Mouse (Mus musculus): Measurements from ENCODE around the gene Agap1. TPM values are rescaled to one million over a fixed set of nuclear protein-coding genes. Genes with fewer than 3 reads are reported as not detected.

Gene Agap1
- polyA plus RNA-seq, 1 experiment from 2014 or later: 7.6 TPM

GRCm38 (mm10) chr1:89453666-89454065, 940 bp upstream of the Agap1 start:
- 29% methylated on average over 6 of the region's 6 CpGs for WGBS
- peaks cover 6% of the 10 kb centered on the region for H3K9me3 ChIP-seq (ENCODE audit: control insufficient read depth, low read length)
- peaks cover 7% of the 10 kb centered on the region for H3K36me3 ChIP-seq (ENCODE audit: control insufficient read depth, insufficient read depth, low read length)
- peak overlapping the region; percentile 76 for H3K9ac ChIP-seq (ENCODE audit: low read length)
- H3K4me2 ChIP-seq (ENCODE audit: low read depth, low read length): peak overlapping the region; percentile 93
- no peaks in the 10 kb centered on the region for H3K27me3 ChIP-seq (ENCODE audit: control insufficient read depth, insufficient read depth, low read depth, low read length)
- ATAC-seq (ENCODE audit: low read depth): no peak
- H3K4me1 ChIP-seq (replicated peaks; ENCODE audit: control insufficient read depth, insufficient read depth, low read length): peaks cover 17% of the 10 kb centered on the region
- peak overlapping the region; percentile 88 for H3K4me3 ChIP-seq (ENCODE audit: low read length)
- peak overlapping the region; percentile 23; the same call in 1 of the 2 replicates for H3K27ac ChIP-seq (ENCODE audit: low read length)

- ATAC-seq (ENCODE audit: low read depth): no peak
- Histone ChIP-seq H3K4me1 (replicated peaks; ENCODE audit: control insufficient read depth, insufficient read depth, low read length) (peaks cover 17% of the 10 kb centered on the region), H3K27me3 (ENCODE audit: control insufficient read depth, insufficient read depth, low read depth, low read length) (no peaks in the 10 kb centered on the region), H3K9me3 (ENCODE audit: control insufficient read depth, low read length) (peaks cover 7% of the 10 kb centered on the region), H3K4me3 (ENCODE audit: low read length) (peak overlapping the region; percentile 88), H3K27ac (ENCODE audit: low read length) (peak overlapping the region; percentile 21), H3K36me3 (ENCODE audit: control insufficient read depth, insufficient read depth, low read length) (peaks cover 7% of the 10 kb centered on the region), H3K9ac (ENCODE audit: low read length) (peak overlapping the region; percentile 66), H3K4me2 (ENCODE audit: low read depth, low read length) (peak overlapping the region; percentile 93)
- WGBS: under 1% methylated on average over 51 of the region's 51 CpGs
Observed at GRCm38 (mm10) chr1:89455421-89456091, 950 bp downstream of the Agap1 start.

GRCm38 (mm10) chr1:89456456-89456855, 1.9 kb downstream of the Agap1 start:
- no peak for ATAC-seq (ENCODE audit: low read depth)
- Histone ChIP-seq H3K9ac (ENCODE audit: low read length) (0 out of 2 replicates have a peak overlapping the region, but pooled peaks have one; percentile 23), H3K36me3 (ENCODE audit: control insufficient read depth, insufficient read depth, low read length) (peaks cover 7% of the 10 kb centered on the region), H3K4me2 (ENCODE audit: low read depth, low read length) (peak overlapping the region; percentile 93), H3K4me3 (ENCODE audit: low read length) (peak overlapping the region; percentile 88), H3K27ac (ENCODE audit: low read length) (no peak overlapping the region), H3K4me1 (replicated peaks; ENCODE audit: control insufficient read depth, insufficient read depth, low read length) (peaks cover 17% of the 10 kb centered on the region), H3K9me3 (ENCODE audit: control insufficient read depth, low read length) (peaks cover 7% of the 10 kb centered on the region), H3K27me3 (ENCODE audit: control insufficient read depth, insufficient read depth, low read depth, low read length) (no peaks in the 10 kb centered on the region)
- 28% methylated on average over 5 of the region's 5 CpGs for WGBS

- Histone ChIP-seq H3K4me2 (ENCODE audit: low read depth, low read length) (peak overlapping the region; percentile 93), H3K4me3 (ENCODE audit: low read length) (no peak overlapping the region), H3K9ac (ENCODE audit: low read length) (no peak overlapping the region), H3K27ac (ENCODE audit: low read length) (no peak overlapping the region), H3K36me3 (ENCODE audit: control insufficient read depth, insufficient read depth, low read length) (peaks cover 7% of the 10 kb centered on the region), H3K9me3 (ENCODE audit: control insufficient read depth, low read length) (peaks cover 7% of the 10 kb centered on the region), H3K4me1 (replicated peaks; ENCODE audit: control insufficient read depth, insufficient read depth, low read length) (peaks cover 23% of the 10 kb centered on the region), H3K27me3 (ENCODE audit: control insufficient read depth, insufficient read depth, low read depth, low read length) (no peaks in the 10 kb centered on the region)
- no peak for ATAC-seq (ENCODE audit: low read depth)
- 68% methylated on average over 17 of the region's 17 CpGs for WGBS
Observed at GRCm38 (mm10) chr1:89457126-89458031, 2.8 kb downstream of the Agap1 start.

- peaks cover 34% of the 10 kb centered on the region for H3K4me1 ChIP-seq (replicated peaks; ENCODE audit: control insufficient read depth, insufficient read depth, low read length)
- no peaks in the 10 kb centered on the region for H3K27me3 ChIP-seq (ENCODE audit: control insufficient read depth, insufficient read depth, low read depth, low read length)
- H3K4me3 ChIP-seq (ENCODE audit: low read length): no peak overlapping the region
- 72% methylated on average over 5 of the region's 5 CpGs for WGBS
- H3K36me3 ChIP-seq (ENCODE audit: control insufficient read depth, insufficient read depth, low read length): peaks cover 7% of the 10 kb centered on the region
- peaks cover 9% of the 10 kb centered on the region for H3K9me3 ChIP-seq (ENCODE audit: control insufficient read depth, low read length)
- H3K4me2 ChIP-seq (ENCODE audit: low read depth, low read length): no peak overlapping the region
- H3K27ac ChIP-seq (ENCODE audit: low read length): no peak overlapping the region
- H3K9ac ChIP-seq (ENCODE audit: low read length): no peak overlapping the region
- no peak for ATAC-seq (ENCODE audit: low read depth)
Observed at GRCm38 (mm10) chr1:89461881-89462280, 7.3 kb downstream of the Agap1 start.

GRCm38 (mm10) chr1:89463138-89463537, 8.5 kb downstream of the Agap1 start:
- H3K9me3 ChIP-seq (ENCODE audit: control insufficient read depth, low read length): peaks cover 9% of the 10 kb centered on the region
- peaks cover 43% of the 10 kb centered on the region for H3K4me1 ChIP-seq (replicated peaks; ENCODE audit: control insufficient read depth, insufficient read depth, low read length)
- peak; percentile 40; the same call in 1 of the 2 replicates for ATAC-seq (ENCODE audit: low read depth)
- WGBS: 14% methylated on average over 8 of the region's 8 CpGs
- H3K36me3 ChIP-seq (ENCODE audit: control insufficient read depth, insufficient read depth, low read length): peaks cover 3% of the 10 kb centered on the region
- peak overlapping the region; percentile 36; the same call in 1 of the 2 replicates for H3K4me2 ChIP-seq (ENCODE audit: low read depth, low read length)
- H3K27me3 ChIP-seq (ENCODE audit: control insufficient read depth, insufficient read depth, low read depth, low read length): no peaks in the 10 kb centered on the region
- no peak overlapping the region for H3K4me3 ChIP-seq (ENCODE audit: low read length)
- peak overlapping the region; percentile 44; the same call in 1 of the 2 replicates for H3K27ac ChIP-seq (ENCODE audit: low read length)
- H3K9ac ChIP-seq (ENCODE audit: low read length): peak overlapping the region; percentile 33; the same call in 1 of the 2 replicates

- Histone ChIP-seq H3K4me1 (replicated peaks; ENCODE audit: control insufficient read depth, insufficient read depth, low read length) (peaks cover 55% of the 10 kb centered on the region), H3K9ac (ENCODE audit: low read length) (no peak overlapping the region), H3K36me3 (ENCODE audit: control insufficient read depth, insufficient read depth, low read length) (no peaks in the 10 kb centered on the region; the same call in 1 of the 2 replicates), H3K27ac (ENCODE audit: low read length) (no peak overlapping the region; the same call in 1 of the 2 replicates), H3K4me3 (ENCODE audit: low read length) (no peak overlapping the region), H3K9me3 (ENCODE audit: control insufficient read depth, low read length) (peaks cover 2% of the 10 kb centered on the region; the same call in 1 of the 2 replicates), H3K27me3 (ENCODE audit: control insufficient read depth, insufficient read depth, low read depth, low read length) (no peaks in the 10 kb centered on the region), H3K4me2 (ENCODE audit: low read depth, low read length) (no peak overlapping the region)
- WGBS: 46% methylated on average over 5 of the region's 5 CpGs
- ATAC-seq (ENCODE audit: low read depth): no peak
Observed at GRCm38 (mm10) chr1:89465417-89466002, 10.9 kb downstream of the Agap1 start.

- H3K27me3 ChIP-seq (ENCODE audit: control insufficient read depth, insufficient read depth, low read depth, low read length): no peaks in the 10 kb centered on the region
- no peak overlapping the region for H3K4me3 ChIP-seq (ENCODE audit: low read length)
- peak overlapping the region; percentile 19 for H3K4me2 ChIP-seq (ENCODE audit: low read depth, low read length)
- peak overlapping the region; percentile 84 for H3K27ac ChIP-seq (ENCODE audit: low read length)
- WGBS: 13% methylated on average over 6 of the region's 6 CpGs
- peaks cover 2% of the 10 kb centered on the region; the same call in 1 of the 2 replicates for H3K9me3 ChIP-seq (ENCODE audit: control insufficient read depth, low read length)
- peaks cover 51% of the 10 kb centered on the region for H3K4me1 ChIP-seq (replicated peaks; ENCODE audit: control insufficient read depth, insufficient read depth, low read length)
- no peaks in the 10 kb centered on the region; the same call in 1 of the 2 replicates for H3K36me3 ChIP-seq (ENCODE audit: control insufficient read depth, insufficient read depth, low read length)
- H3K9ac ChIP-seq (ENCODE audit: low read length): no peak overlapping the region
- ATAC-seq (ENCODE audit: low read depth): peak; percentile 94
Observed at GRCm38 (mm10) chr1:89467321-89468069, 12.9 kb downstream of the Agap1 start.

Measured in lung, embryonic 16.5 days (tissue).